Mouse (Mus musculus) ES-Bruce4 (cell line): ENCODE measurements around the gene Atl3.

ENCODE experiments used
- CTCF ChIP-seq: IDR thresholded peaks from one replicate; pipeline ENCODE4 v1.8.1; 2011; ENCODE audit warnings: low read depth, low read length
- EP300 ChIP-seq: IDR thresholded peaks from 2 replicates; pipeline ENCODE4 v1.6.1; 2011; ENCODE audit warnings: low read depth, low read length; ENCODE audit not compliant: insufficient read depth

GRCm38 (mm10) chr19:7479751-7480248, 14.0 kb upstream of the Atl3 start:
- TF ChIP-seq EP300 (no peak), CTCF (no peak)
